Mouse (Mus musculus): ENCODE results near the gene Atp2c2. TPM values are rescaled to one million over a fixed set of nuclear protein-coding genes. Genes with fewer than 3 reads are reported as not detected.

Atp2c2 gene
- total and polyA plus RNA-seq, 2 experiments from 2014 or later: 0.26 to 0.98 TPM

DNA sequence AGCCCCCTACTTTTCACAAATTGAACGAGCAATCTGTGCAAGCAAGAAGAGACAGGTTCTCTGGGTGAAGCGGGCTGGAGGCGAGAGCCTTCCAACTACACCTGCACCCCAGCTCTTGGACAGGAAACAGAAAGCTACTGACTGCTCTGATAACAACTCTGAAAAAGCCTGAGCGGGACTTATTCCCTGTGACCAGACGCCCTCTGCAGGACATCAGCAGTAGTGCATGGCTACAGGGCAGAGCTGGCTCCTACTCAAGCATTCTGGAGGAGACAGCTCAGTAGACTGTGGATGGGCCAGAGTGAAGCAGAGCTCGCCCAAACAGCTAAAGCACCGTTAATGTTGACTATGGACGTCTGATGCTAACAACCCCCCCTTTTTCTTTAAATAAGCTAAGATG is 23.4 kb upstream of the Atp2c2 start:
- H3K27me3 ChIP-seq (ENCODE audit: insufficient read depth, low read length): no peaks in the 10 kb centered on the region
- no peak overlapping the region for H3K4me2 ChIP-seq (ENCODE audit: low read depth, low read length)
- peak; percentile 99 for TF ChIP-seq CTCF (IDR thresholded peaks at IDR 0.05; ENCODE audit: low read depth)
- DNase-seq (ENCODE audit: low spot score): peak; percentile 94
- no peaks in the 10 kb centered on the region for H3K9me3 ChIP-seq (ENCODE audit: low read length)
- H3K9ac ChIP-seq (replicated peaks; ENCODE audit: low read length): no peak overlapping the region
- no peak overlapping the region for H3K27ac ChIP-seq
- ATAC-seq: peak; percentile 68
- no peaks in the 10 kb centered on the region for H3K4me1 ChIP-seq (ENCODE audit: insufficient read depth, low read length)
- WGBS: 13% methylated on average over 8 of the region's 8 CpGs
- H3K36me3 ChIP-seq (ENCODE audit: insufficient read depth, low read length): no peaks in the 10 kb centered on the region
- no peak overlapping the region for H3K4me3 ChIP-seq (ENCODE audit: low read length)

GRCm38 (mm10) chr8:119678138-119678843 is 21.5 kb upstream of the Atp2c2 start:
- 10% methylated on average over 18 of the region's 18 CpGs for WGBS
- H3K4me2 ChIP-seq (ENCODE audit: low read depth, low read length): peak overlapping the region; percentile 35; the same call in 1 of the 2 replicates

DNA sequence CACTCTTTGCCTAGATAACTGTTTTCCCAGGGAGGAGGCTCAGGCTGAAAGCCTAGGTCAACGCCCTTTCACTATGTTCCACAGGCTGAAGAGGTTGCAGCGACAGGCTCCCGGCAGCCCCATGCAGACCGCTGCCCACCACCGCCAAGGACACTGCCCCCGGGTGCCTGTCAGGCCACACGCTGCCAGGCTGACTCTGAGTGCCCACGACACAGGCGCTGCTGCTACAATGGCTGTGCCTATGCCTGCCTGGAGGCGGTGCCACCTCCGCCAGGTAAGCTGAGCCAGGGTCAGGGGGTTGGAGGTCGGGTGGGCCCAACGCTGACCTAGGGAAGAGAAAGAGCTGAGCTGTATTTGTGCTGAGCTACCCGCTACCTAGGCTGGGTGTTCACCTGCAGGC is 20.6 kb upstream of the Atp2c2 start:
- H3K9ac ChIP-seq (replicated peaks; ENCODE audit: low read length): no peak overlapping the region
- H3K9me3 ChIP-seq (ENCODE audit: low read length): no peaks in the 10 kb centered on the region
- WGBS: 60% methylated on average over 14 of the region's 14 CpGs
- ATAC-seq (no peak), DNase-seq (ENCODE audit: low spot score) (no peak)
- H3K4me1 ChIP-seq (ENCODE audit: insufficient read depth, low read length): no peaks in the 10 kb centered on the region
- no peak overlapping the region for H3K27ac ChIP-seq
- no peak for TF ChIP-seq CTCF (IDR thresholded peaks at IDR 0.05; ENCODE audit: low read depth)
- H3K4me2 ChIP-seq (ENCODE audit: low read depth, low read length): no peak overlapping the region
- H3K4me3 ChIP-seq (ENCODE audit: low read length): no peak overlapping the region
- no peaks in the 10 kb centered on the region for H3K27me3 ChIP-seq (ENCODE audit: insufficient read depth, low read length)
- no peaks in the 10 kb centered on the region for H3K36me3 ChIP-seq (ENCODE audit: insufficient read depth, low read length)

More at GRCm38 (mm10) chr8:119678138-119678843, 21.5 kb upstream of the Atp2c2 start:
- DNase-seq (ENCODE audit: low spot score) (peak; percentile 75), ATAC-seq (peak; percentile 70)
- Histone ChIP-seq H3K9ac (replicated peaks; ENCODE audit: low read length) (no peak overlapping the region), H3K36me3 (ENCODE audit: insufficient read depth, low read length) (no peaks in the 10 kb centered on the region), H3K27me3 (ENCODE audit: insufficient read depth, low read length) (no peaks in the 10 kb centered on the region), H3K4me1 (ENCODE audit: insufficient read depth, low read length) (no peaks in the 10 kb centered on the region), H3K27ac (no peak overlapping the region), H3K4me3 (ENCODE audit: low read length) (peak overlapping the region; percentile 8; the same call in 1 of the 2 replicates), H3K9me3 (ENCODE audit: low read length) (no peaks in the 10 kb centered on the region)
- peak; percentile 81 for TF ChIP-seq CTCF (IDR thresholded peaks at IDR 0.05; ENCODE audit: low read depth)

- Histone ChIP-seq H3K9me3 (ENCODE audit: low read length) (no peaks in the 10 kb centered on the region), H3K36me3 (ENCODE audit: insufficient read depth, low read length) (no peaks in the 10 kb centered on the region), H3K4me2 (ENCODE audit: low read depth, low read length) (no peak overlapping the region), H3K27me3 (ENCODE audit: insufficient read depth, low read length) (no peaks in the 10 kb centered on the region), H3K27ac (no peak overlapping the region), H3K4me3 (ENCODE audit: low read length) (no peak overlapping the region), H3K4me1 (ENCODE audit: insufficient read depth, low read length) (no peaks in the 10 kb centered on the region), H3K9ac (replicated peaks; ENCODE audit: low read length) (no peak overlapping the region)
- DNase-seq (ENCODE audit: low spot score) (no peak), ATAC-seq (no peak)
- 79% methylated on average over 6 of the region's 6 CpGs for WGBS
- no peak for TF ChIP-seq CTCF (IDR thresholded peaks at IDR 0.05; ENCODE audit: low read depth)
Measured at GRCm38 (mm10) chr8:119690602-119691001, 9.2 kb upstream of the Atp2c2 start.

- no peaks in the 10 kb centered on the region for H3K4me1 ChIP-seq (ENCODE audit: insufficient read depth, low read length)
Measured at GRCm38 (mm10) chr8:119691989-119692388, 7.8 kb upstream of the Atp2c2 start.

DNA sequence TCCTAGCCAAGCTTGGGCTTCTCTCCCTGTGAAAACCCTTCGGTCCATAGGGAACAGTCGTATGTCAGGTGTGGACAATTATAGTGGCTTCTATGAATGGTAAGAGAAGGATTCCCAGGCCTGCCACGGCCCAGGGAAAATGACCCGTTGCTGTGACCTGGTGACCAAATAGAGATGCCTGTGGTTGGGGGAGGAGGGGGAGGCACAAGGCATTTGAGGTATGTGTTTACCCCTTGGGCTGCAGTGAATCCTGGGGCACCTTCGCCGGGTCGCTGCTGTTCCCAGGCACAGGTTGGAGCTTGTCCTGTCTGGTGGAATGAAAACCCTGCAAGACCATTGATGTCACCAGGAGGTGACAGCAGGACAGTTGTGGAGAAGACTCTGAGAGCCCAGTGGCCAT is 5.1 kb upstream of the Atp2c2 start:
- DNase-seq (ENCODE audit: low spot score) (no peak), ATAC-seq (no peak)
- 87% methylated on average over 7 of the region's 7 CpGs for WGBS

More at GRCm38 (mm10) chr8:119691989-119692388, 7.8 kb upstream of the Atp2c2 start:
- no peaks in the 10 kb centered on the region for H3K27me3 ChIP-seq (ENCODE audit: insufficient read depth, low read length)
- no peak overlapping the region for H3K4me3 ChIP-seq (ENCODE audit: low read length)
- H3K9ac ChIP-seq (replicated peaks; ENCODE audit: low read length): no peak overlapping the region
- no peaks in the 10 kb centered on the region for H3K36me3 ChIP-seq (ENCODE audit: insufficient read depth, low read length)
- no peak overlapping the region for H3K4me2 ChIP-seq (ENCODE audit: low read depth, low read length)
- DNase-seq (ENCODE audit: low spot score): no peak
- TF ChIP-seq CTCF (IDR thresholded peaks at IDR 0.05; ENCODE audit: low read depth): no peak
- 82% methylated on average over 4 of the region's 4 CpGs for WGBS
- H3K27ac ChIP-seq: no peak overlapping the region
- no peaks in the 10 kb centered on the region for H3K9me3 ChIP-seq (ENCODE audit: low read length)
- ATAC-seq: no peak

GRCm38 (mm10) chr8:119697163-119697562 is 2.6 kb upstream of the Atp2c2 start:
- no peak for TF ChIP-seq CTCF (IDR thresholded peaks at IDR 0.05; ENCODE audit: low read depth)
- Histone ChIP-seq H3K27me3 (ENCODE audit: insufficient read depth, low read length) (peaks cover 31% of the 10 kb centered on the region), H3K4me1 (ENCODE audit: insufficient read depth, low read length) (no peaks in the 10 kb centered on the region), H3K9ac (replicated peaks; ENCODE audit: low read length) (no peak overlapping the region), H3K4me2 (ENCODE audit: low read depth, low read length) (no peak overlapping the region), H3K4me3 (ENCODE audit: low read length) (no peak overlapping the region), H3K27ac (no peak overlapping the region), H3K36me3 (ENCODE audit: insufficient read depth, low read length) (no peaks in the 10 kb centered on the region), H3K9me3 (ENCODE audit: low read length) (no peaks in the 10 kb centered on the region)
- 82% methylated on average over 2 of the region's 2 CpGs for WGBS
- DNase-seq (ENCODE audit: low spot score): no peak
- no peak for ATAC-seq

More for the DNA sequence above, 5.1 kb upstream of the Atp2c2 start:
- Histone ChIP-seq H3K9me3 (ENCODE audit: low read length) (no peaks in the 10 kb centered on the region), H3K9ac (replicated peaks; ENCODE audit: low read length) (no peak overlapping the region), H3K4me1 (ENCODE audit: insufficient read depth, low read length) (no peaks in the 10 kb centered on the region), H3K4me3 (ENCODE audit: low read length) (no peak overlapping the region), H3K4me2 (ENCODE audit: low read depth, low read length) (no peak overlapping the region), H3K27ac (no peak overlapping the region), H3K36me3 (ENCODE audit: insufficient read depth, low read length) (no peaks in the 10 kb centered on the region), H3K27me3 (ENCODE audit: insufficient read depth, low read length) (peaks cover 17% of the 10 kb centered on the region; the same call in 1 of the 2 replicates)
- TF ChIP-seq CTCF (IDR thresholded peaks at IDR 0.05; ENCODE audit: low read depth): no peak
